Mouse (Mus musculus) brain, embryonic 18.5 days (tissue): Measurements from ENCODE around the gene Tmc1.

Experiments used
- DNase-seq: peaks from one replicate; pipeline ENCODE4 v3.0.0-alpha.2; 2012; ENCODE audit warnings: low read depth, low spot score

Tmc1 gene

GRCm38 (mm10) chr19:20953874-20954273 lies at the start of gene Tmc1:
Gene Tmc1 (minus strand): TSS chr19:20954202.
- no peak for DNase-seq

- no peak for DNase-seq
These were observed 47.5 kb upstream of the Tmc1 start for GRCm38 (mm10) chr19:21001552-21001951.

GRCm38 (mm10) chr19:20979244-20979643 lies 25.2 kb upstream of the Tmc1 start:
- no peak for DNase-seq

GRCm38 (mm10) chr19:20978148-20978547 lies 24.1 kb upstream of the Tmc1 start:
- no peak for DNase-seq

GRCm38 (mm10) chr19:20971926-20972325 lies 17.9 kb upstream of the Tmc1 start:
- no peak for DNase-seq

- no peak for DNase-seq
These were observed 813 bp upstream of the Tmc1 start for GRCm38 (mm10) chr19:20954815-20955214.

GRCm38 (mm10) chr19:20944446-20944845 lies 9.6 kb downstream of the Tmc1 start:
- no peak for DNase-seq

- DNase-seq, result no peak
These were observed 29.7 kb downstream of the Tmc1 start for GRCm38 (mm10) chr19:20924282-20924681.

GRCm38 (mm10) chr19:20923336-20924211 lies 30.4 kb downstream of the Tmc1 start:
- peak; percentile 42 for DNase-seq

- peak; percentile 46 for DNase-seq
These were observed 35.8 kb downstream of the Tmc1 start for GRCm38 (mm10) chr19:20918241-20918640.

- DNase-seq, result no peak
These were observed 38.9 kb downstream of the Tmc1 start for GRCm38 (mm10) chr19:20915151-20915550.

- no peak for DNase-seq
These were observed 43.6 kb downstream of the Tmc1 start for GRCm38 (mm10) chr19:20910356-20910755.

GRCm38 (mm10) chr19:20881205-20881604 lies 72.8 kb downstream of the Tmc1 start:
- no peak for DNase-seq

GRCm38 (mm10) chr19:20875881-20876280 lies 78.1 kb downstream of the Tmc1 start:
- DNase-seq, result no peak

- no peak for DNase-seq
These were observed 92.2 kb downstream of the Tmc1 start for GRCm38 (mm10) chr19:20861779-20862178.

GRCm38 (mm10) chr19:20860270-20860669 lies 93.7 kb downstream of the Tmc1 start:
- no peak for DNase-seq

GRCm38 (mm10) chr19:20857819-20858218 lies 96.2 kb downstream of the Tmc1 start:
- no peak for DNase-seq

GRCm38 (mm10) chr19:20848906-20849305 lies 105.1 kb downstream of the Tmc1 start:
- DNase-seq, result peak; percentile 28

GRCm38 (mm10) chr19:20847476-20848073 lies 106.4 kb downstream of the Tmc1 start:
- DNase-seq, result no peak

- no peak for DNase-seq
These were observed 116.6 kb downstream of the Tmc1 start for GRCm38 (mm10) chr19:20837422-20837821.

- DNase-seq, result no peak
These were observed 117.8 kb downstream of the Tmc1 start for GRCm38 (mm10) chr19:20836055-20836845.

GRCm38 (mm10) chr19:20834895-20835294 lies 119.1 kb downstream of the Tmc1 start:
- no peak for DNase-seq
